Mouse (Mus musculus) heart, adult 2 months (tissue): ENCODE measurements around the gene Synpo2.

Source experiments
- CTCF ChIP-seq: fragments of 200-600 bp; IDR thresholded peaks from 2 replicates; pipeline ENCODE4 v1.8.1; 2022; ENCODE audit warnings: antibody characterized with exemption, mild to moderate bottlenecking, moderate library complexity
- EP300 ChIP-seq: fragments of 200-500 bp; IDR thresholded peaks from 2 replicates; pipeline ENCODE4 v1.6.1; 2011; ENCODE audit warnings: low read depth, low read length, control low read depth; ENCODE audit not compliant: insufficient read depth

GRCm38 (mm10) chr3:123188616-123189230 is 47.2 kb downstream of the Synpo2 start:
- TF ChIP-seq CTCF (no peak), EP300 (no peak)
